26 mouse cellular contexts compared by ENCODE assay signal in the genomic region with DNA sequence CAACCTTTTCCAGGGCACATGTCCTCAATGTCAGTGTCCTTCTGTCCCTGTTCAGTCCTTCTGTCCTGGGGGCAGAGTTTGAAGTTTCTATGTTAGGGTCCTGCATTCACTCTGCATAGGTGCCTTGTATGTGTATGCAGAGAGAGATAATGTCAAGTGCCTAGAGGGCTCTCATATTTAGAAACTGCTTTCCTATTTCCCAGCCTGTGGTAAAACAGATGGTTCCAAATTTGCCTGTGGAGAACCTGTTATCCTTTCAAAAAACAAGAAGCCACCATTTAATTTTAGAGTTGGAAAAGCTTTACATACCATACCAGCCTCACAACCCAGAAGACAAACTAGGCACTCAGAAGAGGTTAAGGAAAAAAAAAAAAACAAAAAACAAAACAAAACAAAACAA.
"Had no signal": no experiment of that assay in that cellular context is flagged by ENCODE, and none has a peak within 500 bp of the region (broad histone marks: within the 10 kb centered on the region; RNA-seq: fewer than 3 reads in every experiment).

No protein-coding gene starts in this region.

- ATAC-seq: hindbrain, postnatal 0 days; intestine, embryonic 16.5 days; liver, embryonic 12.5 days had no signal

- H3K27ac ChIP-seq: heart, adult 2 months; heart, embryonic 15.5 days; hindbrain, embryonic 13.5 days; hindbrain, embryonic 15.5 days; hindbrain, postnatal 0 days; kidney, embryonic 15.5 days; kidney, postnatal 0 days; limb, embryonic 13.5 days; limb, embryonic 15.5 days; liver, embryonic 12.5 days; liver, embryonic 14.5 days had no signal

- DNase-seq: gastrocnemius, postnatal 14 days; gastrocnemius, postnatal 36 days; heart, adult 2 months; heart, postnatal 14 days; heart, postnatal 36 days; kidney, adult 11 months; kidney, adult 2 months; kidney, adult 9 months; kidney, postnatal 14 days; kidney, postnatal 36 days; layer of hippocampus, adult 9-11 months; layer of hippocampus, postnatal 36 days; left cerebral cortex, postnatal 4 days; lung, adult 18-20 months had no signal

- H3K9me3 ChIP-seq: heart, embryonic 15.5 days; hindbrain, embryonic 13.5 days; hindbrain, embryonic 15.5 days; kidney, embryonic 15.5 days; limb, embryonic 13.5 days; limb, embryonic 15.5 days; liver, embryonic 12.5 days had no signal

- H3K36me3 ChIP-seq: heart, embryonic 15.5 days; hindbrain, embryonic 13.5 days; hindbrain, embryonic 15.5 days; kidney, embryonic 15.5 days; limb, embryonic 13.5 days; limb, embryonic 15.5 days; liver, embryonic 12.5 days had no signal

- H3K9ac ChIP-seq: heart, embryonic 15.5 days; hindbrain, embryonic 13.5 days; hindbrain, embryonic 15.5 days; kidney, embryonic 15.5 days; limb, embryonic 13.5 days; limb, embryonic 15.5 days; liver, embryonic 12.5 days; liver, embryonic 14.5 days had no signal

- H3K27me3 ChIP-seq: heart, embryonic 15.5 days; hindbrain, embryonic 13.5 days; hindbrain, embryonic 15.5 days; kidney, embryonic 15.5 days; limb, embryonic 13.5 days; limb, embryonic 15.5 days; liver, embryonic 12.5 days had no signal

- H3K4me2 ChIP-seq: heart, embryonic 11.5 days; heart, embryonic 15.5 days; hindbrain, embryonic 13.5 days; hindbrain, embryonic 15.5 days; kidney, embryonic 15.5 days; limb, embryonic 13.5 days; limb, embryonic 15.5 days; liver, embryonic 12.5 days had no signal

- H3K4me3 ChIP-seq: heart, adult 2 months; heart, embryonic 15.5 days; hindbrain, embryonic 13.5 days; hindbrain, embryonic 15.5 days; kidney, embryonic 15.5 days; limb, embryonic 13.5 days; limb, embryonic 15.5 days; liver, embryonic 12.5 days had no signal
